Mouse (Mus musculus) cortical plate, adult 2 months (tissue): Measurements from ENCODE around the gene Msi2. TPM values are rescaled to one million over a fixed set of nuclear protein-coding genes. Genes with fewer than 3 reads are reported as not detected.

Source experiments
- H3K27ac ChIP-seq: fragments of 200-500 bp; 2 replicates; pipeline ENCODE4 v1.5.1; 2012; ENCODE audit warnings: low read length, control low read depth, inconsistent platforms; ENCODE audit not compliant: insufficient read depth
- H3K4me1 ChIP-seq: fragments of 200-500 bp; 2 replicates; pipeline ENCODE4 v1.6.1; 2011; ENCODE audit warnings: low read length; ENCODE audit not compliant: control insufficient read depth, insufficient read depth
- H3K4me3 ChIP-seq: fragments of 200-500 bp; 2 replicates; pipeline ENCODE4 v1.5.1; 2011; ENCODE audit warnings: mild to moderate bottlenecking, low read length, control low read depth; ENCODE audit not compliant: insufficient read depth
- CTCF ChIP-seq: fragments of 200-500 bp; IDR thresholded peaks from 2 replicates; pipeline ENCODE4 v1.5.1; 2011; ENCODE audit warnings: mild to moderate bottlenecking, control low read depth, low read length; ENCODE audit not compliant: insufficient read depth; ENCODE audit errors: extremely low read depth
- POLR2A ChIP-seq: fragments of 200-500 bp; IDR thresholded peaks from 2 replicates; pipeline ENCODE4 v1.6.1; 2011; ENCODE audit warnings: mild to moderate bottlenecking, low read length, control low read depth; ENCODE audit not compliant: insufficient read depth; ENCODE audit errors: extremely low read depth
- polyA plus RNA-seq: library from polyadenylated mRNA; depleted of rRNA; stranded (reverse); fragments of >200 nt; gene quantifications from 2 replicates; pipeline ENCODE4 v1.2.3, GENCODE M21; 2012; rRNA removed

The Msi2 gene
- polyA plus RNA-seq, 1 experiment = 57.5 TPM

DNA sequence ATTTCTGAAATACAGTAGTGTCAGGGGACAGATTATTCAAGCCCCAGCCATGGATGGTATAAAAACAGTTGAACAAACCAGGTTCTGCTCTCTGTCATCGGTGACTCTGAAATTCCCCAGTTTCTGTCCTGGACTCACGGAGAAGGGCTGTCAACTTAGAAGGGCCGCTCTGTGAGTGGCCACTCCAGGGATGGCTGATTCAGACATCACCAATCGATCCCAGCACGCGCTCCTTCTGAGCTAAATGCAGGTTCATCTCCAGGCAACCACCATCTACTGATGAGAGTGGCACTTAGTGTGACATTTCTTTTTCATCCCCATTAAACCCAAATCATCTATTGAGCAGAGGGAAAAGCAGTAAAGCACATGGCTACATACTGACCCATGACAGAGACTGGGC, 416.7 kb downstream of the Msi2 start:
- Histone ChIP-seq H3K4me3 (no peak overlapping the region), H3K27ac (no peak overlapping the region), H3K4me1 (no peaks in the 10 kb centered on the region)
- TF ChIP-seq POLR2A (no peak), CTCF (no peak)

DNA sequence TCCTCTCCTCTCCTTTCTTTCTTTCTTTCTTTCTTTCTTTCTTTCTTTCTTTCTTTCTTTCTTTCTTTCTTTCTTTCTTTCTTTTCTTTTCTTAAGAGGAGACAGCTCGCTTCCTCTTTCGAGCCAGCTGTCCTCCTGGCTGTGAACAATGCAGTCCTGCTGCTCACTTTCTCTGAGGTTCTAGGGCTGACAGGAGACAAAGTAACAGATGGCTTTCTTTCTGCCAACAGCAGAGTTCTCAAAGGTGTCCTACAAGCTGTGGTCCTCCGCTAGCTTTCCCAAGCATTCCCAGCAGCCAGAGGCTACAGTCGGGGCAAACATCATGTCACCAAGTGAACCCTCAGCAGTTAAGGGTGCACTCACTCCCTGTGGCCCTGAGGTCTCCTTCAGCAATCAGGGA, 419.0 kb downstream of the Msi2 start:
- Histone ChIP-seq H3K4me3 (no peak overlapping the region), H3K4me1 (no peaks in the 10 kb centered on the region)
- TF ChIP-seq CTCF (no peak), POLR2A (no peak)

GRCm38 (mm10) chr11:88297526-88297925, 420.8 kb downstream of the Msi2 start:
- TF ChIP-seq CTCF (0 out of 2 replicates have a peak, but pooled peaks have one; percentile 15), POLR2A (no peak)
- Histone ChIP-seq H3K4me3 (no peak overlapping the region), H3K27ac (no peak overlapping the region), H3K4me1 (no peaks in the 10 kb centered on the region)

More for the DNA sequence above, 419.0 kb downstream of the Msi2 start:
- H3K27ac ChIP-seq = no peak overlapping the region

DNA sequence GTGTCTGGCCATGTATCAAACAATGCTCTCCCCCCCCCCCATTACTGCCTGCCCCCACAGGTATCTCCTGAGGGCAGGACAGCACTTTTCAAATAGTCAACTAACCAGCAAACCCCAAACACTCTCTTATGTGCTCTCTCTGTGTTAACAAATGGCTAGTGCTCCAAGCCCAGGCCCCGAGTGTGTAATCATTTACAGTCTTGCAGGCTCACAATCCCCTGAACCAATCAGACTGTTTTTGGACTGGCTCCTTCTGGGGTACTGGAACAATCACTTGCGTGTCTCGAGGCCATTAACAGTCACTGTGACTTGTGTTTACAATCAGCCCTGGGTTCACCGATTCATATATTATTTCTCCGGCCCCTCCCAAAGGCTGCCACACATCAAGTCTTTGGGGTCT, 423.0 kb downstream of the Msi2 start:
- H3K4me1 ChIP-seq = no peaks in the 10 kb centered on the region
- no peak for TF ChIP-seq POLR2A
- no peak for TF ChIP-seq CTCF
- no peak overlapping the region for H3K4me3 ChIP-seq
- H3K27ac ChIP-seq = no peak overlapping the region

DNA sequence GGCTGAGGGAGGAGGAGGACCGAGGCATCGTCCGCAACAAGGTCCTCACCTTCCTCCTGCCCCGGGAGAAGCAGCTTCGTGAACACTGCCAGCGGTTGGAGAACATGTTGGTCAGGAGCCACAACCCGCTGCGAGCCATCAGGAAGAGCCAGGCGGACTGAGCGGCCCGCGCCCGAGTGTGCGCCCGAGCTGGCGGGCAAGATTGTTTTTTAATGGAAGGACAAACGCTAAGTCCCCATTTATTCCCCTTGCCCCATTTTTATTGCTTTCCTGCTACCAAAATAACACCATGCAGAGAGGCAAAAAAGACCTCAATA, 424.0 kb downstream of the Msi2 start:
- H3K4me3 ChIP-seq = no peak overlapping the region
- no peaks in the 10 kb centered on the region for H3K4me1 ChIP-seq
- no peak overlapping the region for H3K27ac ChIP-seq
- TF ChIP-seq POLR2A = no peak

DNA sequence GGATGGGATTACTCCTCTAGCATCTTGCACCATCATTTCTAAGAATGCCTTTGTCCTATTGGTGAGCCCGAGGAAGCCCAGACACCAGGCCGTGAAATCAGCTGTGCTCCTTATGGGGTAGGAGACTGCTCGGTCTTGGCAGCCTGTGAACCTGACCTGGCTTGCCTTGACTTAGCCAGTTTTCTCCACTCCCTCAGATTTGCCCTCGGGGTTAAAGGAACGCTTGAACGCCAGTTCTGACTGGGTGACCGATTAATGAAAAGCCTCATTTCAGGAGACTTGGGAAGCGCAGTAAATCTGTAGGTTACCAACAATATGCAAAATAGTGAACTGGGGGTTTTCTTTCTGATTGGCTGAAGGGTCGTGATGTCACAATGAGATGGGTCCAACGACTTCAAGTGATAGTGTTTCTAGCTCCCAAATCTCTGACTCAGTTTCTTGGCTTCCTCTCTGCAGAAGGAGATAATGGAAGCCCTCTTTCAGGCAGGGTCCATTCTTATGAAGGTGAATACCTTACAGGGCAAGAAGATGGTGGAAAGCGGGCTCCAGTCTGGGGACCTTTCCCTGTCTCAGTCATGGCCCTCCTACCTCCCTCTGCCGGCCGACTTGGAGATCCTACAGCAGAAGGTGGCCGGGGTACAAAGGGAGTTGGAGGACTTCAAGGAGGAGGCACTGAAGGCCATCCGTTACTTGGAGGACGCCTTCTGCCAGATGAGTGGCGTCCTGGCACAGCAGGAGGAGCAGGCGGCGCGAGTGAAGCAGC, 424.5 kb downstream of the Msi2 start, which contains the start of gene Ccdc182:
Gene Ccdc182, plus strand, starts transcription at position 428 of the 763 bp plus-strand sequence.
- H3K4me1 ChIP-seq = no peaks in the 10 kb centered on the region

DNA sequence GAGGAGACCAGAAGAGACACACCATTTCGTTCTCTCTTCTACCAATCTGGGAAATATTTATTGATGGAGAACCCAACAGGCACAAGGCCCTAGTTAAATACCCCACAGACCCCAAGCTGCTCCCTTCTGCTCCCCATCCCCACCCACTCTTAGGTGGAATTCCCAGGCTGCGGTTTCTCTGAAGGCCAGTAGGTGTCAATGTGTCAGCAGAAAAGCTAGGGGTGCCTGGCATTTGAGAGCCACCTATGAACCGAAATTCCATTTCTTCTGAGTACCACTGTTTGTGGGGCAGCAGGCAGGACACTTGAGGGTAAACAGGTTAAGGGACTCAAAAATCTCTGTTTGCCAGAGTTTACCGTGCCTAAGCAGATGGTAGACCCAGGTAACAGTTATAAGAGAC, 426.6 kb downstream of the Msi2 start:
- TF ChIP-seq POLR2A (no peak), CTCF (peak; percentile 67)
- no peaks in the 10 kb centered on the region for H3K4me1 ChIP-seq
- H3K4me3 ChIP-seq = no peak overlapping the region
- H3K27ac ChIP-seq = no peak overlapping the region

More for the DNA sequence above, 424.5 kb downstream of the Msi2 start, which contains the start of gene Ccdc182:
- Histone ChIP-seq H3K4me3 (no peak within 1 kb of the TSS), H3K27ac (no peak within 1 kb of the TSS)
- TF ChIP-seq POLR2A (no peak), CTCF (no peak)

DNA sequence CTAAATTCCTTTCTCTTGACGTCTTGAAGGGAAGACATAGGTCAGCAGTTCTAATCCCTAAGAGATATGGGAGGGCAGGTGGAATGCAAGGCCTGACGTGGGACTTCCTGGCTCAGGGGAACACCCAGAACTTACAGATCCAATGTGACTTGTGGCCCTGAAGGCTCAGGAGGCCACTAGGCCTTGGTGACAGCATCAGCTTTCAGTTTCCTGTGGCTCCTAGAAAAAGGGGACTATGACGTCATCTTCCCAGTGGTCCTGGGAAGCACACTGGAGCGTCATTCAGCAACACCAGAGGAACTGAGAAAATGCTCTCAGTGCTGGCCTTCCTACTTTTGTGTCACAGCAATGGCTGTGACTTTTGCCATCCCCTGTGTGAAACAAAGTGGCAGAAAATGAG, 427.1 kb downstream of the Msi2 start:
- H3K4me1 ChIP-seq = no peaks in the 10 kb centered on the region
- TF ChIP-seq CTCF (no peak), POLR2A (no peak)
- H3K27ac ChIP-seq = no peak overlapping the region
- H3K4me3 ChIP-seq = no peak overlapping the region

Other genes with a start within 250 kb of the Msi2 start
- 39.6 and 42.3 TPM in 2 replicates for gene Akap1, start 146.1 kb upstream of the Msi2 start, polyA plus RNA-seq
- gene Scpep1, start 237.0 kb upstream of the Msi2 start, polyA plus RNA-seq = 16.1 and 16.8 TPM in 2 replicates
- not detected in 2 replicates for gene Elobl, start 248.4 kb upstream of the Msi2 start, polyA plus RNA-seq